ENCODE assay signal across 13 mouse cellular contexts in genomic region chr12:15566785-15567109, GRCm38 (mm10).
DNase-seq lines count a peak whose midpoint lies in the region; ATAC-seq and TF ChIP-seq lines count a peak whose summit lies in the region.
"Had no signal": no experiment of that assay in that cellular context is flagged by ENCODE, and none has a peak within 500 bp of the region (broad histone marks: within the 10 kb centered on the region; RNA-seq: fewer than 3 reads in every experiment).

No protein-coding gene starts in this region.

- ATAC-seq in forebrain, embryonic 11.5 days (replicated peaks; ENCODE audit: low FRiP score) = no peak
- ATAC-seq in intestine, embryonic 14.5 days (replicated peaks; ENCODE audit: low FRiP score, low TSS enrichment, low read depth) = 0 out of 2 replicates have a peak, but pooled peaks have one; percentile 12
- no peak for ATAC-seq in stomach, embryonic 15.5 days (ENCODE audit: insufficient read depth, low FRiP score, low read depth)

- H3K4me1 ChIP-seq in forebrain, embryonic 11.5 days (replicated peaks; ENCODE audit: control insufficient read depth, insufficient read depth, low read length) = no peaks in the 10 kb centered on the region
- H3K4me1 ChIP-seq in intestine, embryonic 14.5 days (replicated peaks; ENCODE audit: control insufficient read depth, insufficient read depth, low read length) = peaks cover 7% of the 10 kb centered on the region; the same call in 1 of the 2 replicates
- no peaks in the 10 kb centered on the region for H3K4me1 ChIP-seq in stomach, embryonic 15.5 days
- H3K4me1 ChIP-seq: liver, embryonic 15.5 days had no signal

- no peaks in the 10 kb centered on the region for H3K36me3 ChIP-seq in forebrain, embryonic 11.5 days (ENCODE audit: control insufficient read depth, insufficient read depth, low read length)
- no peaks in the 10 kb centered on the region for H3K36me3 ChIP-seq in intestine, embryonic 14.5 days (ENCODE audit: control insufficient read depth, insufficient read depth, low read length)
- no peaks in the 10 kb centered on the region for H3K36me3 ChIP-seq in stomach, embryonic 15.5 days
- H3K36me3 ChIP-seq: liver, embryonic 15.5 days had no signal

- DNase-seq in left cerebral cortex, adult 2 months (ENCODE audit: extremely low spot score in 1 of 2, low spot score in 2 of 2) = no peak
- no peak for DNase-seq in left cerebral cortex, adult 8-10 months (ENCODE audit: low spot score in 2 of 2)
- DNase-seq in forebrain, embryonic 11.5 days (ENCODE audit: low spot score) = no peak
- no peak for DNase-seq in intestine, embryonic 14.5 days (ENCODE audit: low spot score)
- no peak for DNase-seq in lung, postnatal 36 days
- no peak for DNase-seq in adrenal gland, postnatal 25 days
- DNase-seq: cerebellum, adult 11 months; heart, adult 2 months; thymus, adult 18-20 months had no signal

- 41% methylated on average over 4 of the region's 4 CpGs for WGBS in forebrain, embryonic 11.5 days
- WGBS in intestine, embryonic 14.5 days = 39% methylated on average over 4 of the region's 4 CpGs
- WGBS in stomach, embryonic 15.5 days = 55% methylated on average over 4 of the region's 4 CpGs

- no peak for TF ChIP-seq CTCF in left cerebral cortex, adult 2 months (IDR thresholded peaks at IDR 0.05)

- no peak overlapping the region for H3K4me3 ChIP-seq in left cerebral cortex, adult 2 months
- H3K4me3 ChIP-seq in forebrain, embryonic 11.5 days (ENCODE audit: low read depth, low read length) = no peak overlapping the region
- H3K4me3 ChIP-seq in intestine, embryonic 14.5 days (ENCODE audit: low read depth, low read length) = no peak overlapping the region
- no peak overlapping the region for H3K4me3 ChIP-seq in stomach, embryonic 15.5 days (replicated peaks)
- H3K4me3 ChIP-seq: heart, adult 2 months; liver, embryonic 15.5 days; myocyte had no signal

- H3K9me3 ChIP-seq in forebrain, embryonic 11.5 days (ENCODE audit: control insufficient read depth, low read length) = no peaks in the 10 kb centered on the region
- H3K9me3 ChIP-seq in intestine, embryonic 14.5 days (ENCODE audit: control insufficient read depth, low read length) = no peaks in the 10 kb centered on the region
- no peaks in the 10 kb centered on the region for H3K9me3 ChIP-seq in stomach, embryonic 15.5 days
- H3K9me3 ChIP-seq: liver, embryonic 15.5 days had no signal

- no peaks in the 10 kb centered on the region for H3K27me3 ChIP-seq in forebrain, embryonic 11.5 days (ENCODE audit: control insufficient read depth, insufficient read depth, low read length)
- no peaks in the 10 kb centered on the region for H3K27me3 ChIP-seq in intestine, embryonic 14.5 days (replicated peaks; ENCODE audit: control insufficient read depth, insufficient read depth, low read length)
- no peaks in the 10 kb centered on the region for H3K27me3 ChIP-seq in stomach, embryonic 15.5 days (replicated peaks)
- H3K27me3 ChIP-seq: liver, embryonic 15.5 days had no signal

- intact Hi-C loops in left cerebral cortex, adult 2 months (cut with DNase I) = loop anchor here (10.0 kb wide), 1 partner anchor 248 kb away; the partner anchor contains the start of gene Trib2

- peak overlapping the region; percentile 30; the same call in 1 of the 2 replicates for H3K9ac ChIP-seq in forebrain, embryonic 11.5 days (ENCODE audit: low read length)
- no peak overlapping the region for H3K9ac ChIP-seq in intestine, embryonic 14.5 days (ENCODE audit: low read length)
- no peak overlapping the region for H3K9ac ChIP-seq in stomach, embryonic 15.5 days
- H3K9ac ChIP-seq: liver, embryonic 15.5 days had no signal

- peak overlapping the region; percentile 21; the same call in 1 of the 2 replicates for H3K27ac ChIP-seq in left cerebral cortex, adult 2 months
- H3K27ac ChIP-seq in forebrain, embryonic 11.5 days (ENCODE audit: low read depth, low read length) = peak overlapping the region; percentile 81
- peak overlapping the region; percentile 48; the same call in 1 of the 2 replicates for H3K27ac ChIP-seq in intestine, embryonic 14.5 days (ENCODE audit: low read depth)
- H3K27ac ChIP-seq in stomach, embryonic 15.5 days = peak overlapping the region; percentile 2; the same call in 1 of the 2 replicates
- H3K27ac ChIP-seq: heart, adult 2 months; kidney, postnatal 0 days; liver, embryonic 15.5 days had no signal

- no peak overlapping the region for H3K4me2 ChIP-seq in forebrain, embryonic 11.5 days (ENCODE audit: low read depth, low read length, severe bottlenecking)
- no peak overlapping the region for H3K4me2 ChIP-seq in intestine, embryonic 14.5 days (ENCODE audit: low read length)
- H3K4me2 ChIP-seq in stomach, embryonic 15.5 days = no peak overlapping the region
- H3K4me2 ChIP-seq: liver, embryonic 15.5 days had no signal

Comparison
In these comparisons a context has a peak if more than half of its experiments do, and no peak if none do; other contexts are left out.
1. H3K27ac ChIP-seq: peak in every context shown above with its lines; median percentile 81 in forebrain, embryonic 11.5 days; 48 in intestine, embryonic 14.5 days; 21 in left cerebral cortex, adult 2 months; 2 in stomach, embryonic 15.5 days.